Mouse (Mus musculus) liver, postnatal 0 days (tissue): ENCODE data around the gene Cbarp. TPM values are rescaled to one million over a fixed set of nuclear protein-coding genes. Genes with fewer than 3 reads are reported as not detected.

Experiments used
- ATAC-seq: fragments of 200-750 bp; cut with Nextera tagmentation; 2 replicates; pipeline ENCODE4 v1.8.0; 2017; ENCODE audit warnings: mild to moderate bottlenecking, moderate library complexity
- DNase-seq: peaks from one replicate; pipeline ENCODE4 v3.0.0-alpha.2; 2016
- H3K27ac ChIP-seq: fragments of 300-500 bp; sonication (generic); 2 replicates; pipeline ENCODE4 v1.5.1; 2014; ENCODE audit warnings: antibody characterized with exemption, moderate library complexity, mild to moderate bottlenecking, low read depth
- H3K27me3 ChIP-seq: fragments of 300-500 bp; sonication (generic); 2 replicates; pipeline ENCODE4 v1.6.1; 2014; ENCODE audit warnings: low read length, control low read depth, mixed read lengths; ENCODE audit not compliant: insufficient read depth
- H3K36me3 ChIP-seq: fragments of 300-500 bp; sonication (generic); replicated peaks from 2 replicates; pipeline ENCODE4 v1.6.1; 2014; ENCODE audit warnings: mild to moderate bottlenecking, control low read depth, low read length, moderate library complexity, mixed read lengths; ENCODE audit not compliant: insufficient read depth
- H3K4me1 ChIP-seq: fragments of 300-500 bp; sonication (generic); 2 replicates; pipeline ENCODE4 v1.6.1; 2014; ENCODE audit warnings: antibody characterized with exemption, mild to moderate bottlenecking, control low read depth; ENCODE audit not compliant: insufficient read depth
- H3K4me2 ChIP-seq: fragments of 300-500 bp; sonication (generic); 2 replicates; pipeline ENCODE4 v1.6.1; 2014; ENCODE audit warnings: low read depth, mild to moderate bottlenecking, low read length, moderate library complexity, mixed read lengths
- H3K4me3 ChIP-seq: fragments of 300-500 bp; sonication (generic); 2 replicates; pipeline ENCODE4 v1.5.1; 2014; ENCODE audit warnings: low read depth, low read length
- H3K9ac ChIP-seq: fragments of 300-500 bp; sonication (generic); replicated peaks from 2 replicates; pipeline ENCODE4 v1.6.1; 2014; ENCODE audit warnings: mild to moderate bottlenecking, moderate library complexity
- H3K9me3 ChIP-seq: fragments of 300-500 bp; sonication (generic); 2 replicates; pipeline ENCODE4 v1.6.1; 2016; ENCODE audit warnings: mild to moderate bottlenecking, control low read depth, low read length, mixed read lengths
- CTCF ChIP-seq: sonication (generic); IDR thresholded peaks from 2 replicates; pipeline ENCODE4 v1.5.1; 2016; ENCODE audit warnings: antibody characterized with exemption, low read depth
- EP300 ChIP-seq: IDR thresholded peaks from 2 replicates; pipeline ENCODE4 v1.6.1; 2016; ENCODE audit warnings: antibody characterized with exemption, low read depth, mild to moderate bottlenecking
- WGBS: fragments of 180-500 bp; shearing (Covaris S2); extraction: QIAGEN DNeasy Blood & Tissue Kit; methylation state at CpG from one replicate; pipeline ENCODE4 v1.1.7; 2014; ENCODE audit not compliant: insufficient replicate concordance; 5-methylcytosine and 5-hydroxymethylcytosine counted together
- polyA plus RNA-seq: library from polyadenylated mRNA; unstranded; fragments of >200 nt; fragmentation: Nextera tagmentation; extraction: Ambion mirVana; gene quantifications from 2 replicates; pipeline ENCODE4 v1.2.1, GENCODE M21; 2015

Gene Cbarp
- polyA plus RNA-seq, 1 experiment from 2014 or later: 0.18 TPM

GRCm38 (mm10) chr10:80161522-80162242 lies 21.0 kb upstream of the Cbarp start:
- no peak for TF ChIP-seq CTCF
- no peak for TF ChIP-seq EP300
- peak overlapping the region; percentile 58 for H3K4me3 ChIP-seq
- peaks cover 83% of the 10 kb centered on the region for H3K4me1 ChIP-seq
- H3K27ac ChIP-seq: peak overlapping the region; percentile 97
- DNase-seq: peak; percentile 62
- H3K4me2 ChIP-seq: peak overlapping the region; percentile 89
- peaks cover 10% of the 10 kb centered on the region for H3K36me3 ChIP-seq
- H3K9ac ChIP-seq: peak overlapping the region; percentile 75
- ATAC-seq: peak; percentile 9; the same call in 1 of the 2 replicates
- no peaks in the 10 kb centered on the region for H3K27me3 ChIP-seq
- H3K9me3 ChIP-seq: no peaks in the 10 kb centered on the region
- 23% methylated on average over 5 of the region's 7 CpGs for WGBS

GRCm38 (mm10) chr10:80160455-80161371 lies 20.1 kb upstream of the Cbarp start:
- 2% methylated on average over 31 of the region's 33 CpGs for WGBS
- ATAC-seq: peak; percentile 37
- peaks cover 84% of the 10 kb centered on the region for H3K4me1 ChIP-seq

GRCm38 (mm10) chr10:80159561-80160454 lies 19.2 kb upstream of the Cbarp start:
- peaks cover 29% of the 10 kb centered on the region for H3K36me3 ChIP-seq
- H3K9me3 ChIP-seq: no peaks in the 10 kb centered on the region
- H3K4me2 ChIP-seq: peak overlapping the region; percentile 89
- no peaks in the 10 kb centered on the region for H3K27me3 ChIP-seq
- H3K4me3 ChIP-seq: peak overlapping the region; percentile 58
- under 1% methylated on average over 55 of the region's 55 CpGs for WGBS
- H3K9ac ChIP-seq: peak overlapping the region; percentile 53; the same call in 1 of the 2 replicates
- H3K27ac ChIP-seq: peak overlapping the region; percentile 97
- DNase-seq (peak; percentile 98), ATAC-seq (peak; percentile 82)
- TF ChIP-seq EP300 (no peak), CTCF (0 out of 2 replicates have a peak, but pooled peaks have one; percentile 3)
- H3K4me1 ChIP-seq: peaks cover 83% of the 10 kb centered on the region

More at GRCm38 (mm10) chr10:80160455-80161371, 20.1 kb upstream of the Cbarp start:
- H3K9ac ChIP-seq: peak overlapping the region; percentile 75
- H3K9me3 ChIP-seq: no peaks in the 10 kb centered on the region
- peak overlapping the region; percentile 97 for H3K27ac ChIP-seq
- TF ChIP-seq CTCF (no peak; the same call in 1 of the 2 replicates), EP300 (peak; percentile 14; the same call in 1 of the 2 replicates)
- peaks cover 20% of the 10 kb centered on the region for H3K36me3 ChIP-seq
- no peaks in the 10 kb centered on the region for H3K27me3 ChIP-seq
- H3K4me2 ChIP-seq: peak overlapping the region; percentile 89
- H3K4me3 ChIP-seq: peak overlapping the region; percentile 58
- peak; percentile 92 for DNase-seq

GRCm38 (mm10) chr10:80159021-80159560 lies 18.5 kb upstream of the Cbarp start:
- H3K36me3 ChIP-seq: peaks cover 36% of the 10 kb centered on the region
- H3K27me3 ChIP-seq: no peaks in the 10 kb centered on the region
- TF ChIP-seq CTCF: no peak
- no peak for TF ChIP-seq EP300
- DNase-seq (peak; percentile 59), ATAC-seq (no peak; the same call in 1 of the 2 replicates)
- WGBS: 10% methylated on average over 12 of the region's 12 CpGs
- H3K9me3 ChIP-seq: no peaks in the 10 kb centered on the region
- peak overlapping the region; percentile 92 for H3K27ac ChIP-seq
- H3K4me2 ChIP-seq: peak overlapping the region; percentile 89
- peak overlapping the region; percentile 58 for H3K4me3 ChIP-seq
- H3K9ac ChIP-seq: peak overlapping the region; percentile 53; the same call in 1 of the 2 replicates
- H3K4me1 ChIP-seq: peaks cover 81% of the 10 kb centered on the region

- Histone ChIP-seq H3K4me3 (peak overlapping the region; percentile 58; the same call in 1 of the 2 replicates), H3K4me1 (peaks cover 81% of the 10 kb centered on the region), H3K27ac (peak overlapping the region; percentile 92), H3K27me3 (no peaks in the 10 kb centered on the region), H3K4me2 (peak overlapping the region; percentile 89), H3K9ac (peak overlapping the region; percentile 53), H3K36me3 (peaks cover 42% of the 10 kb centered on the region), H3K9me3 (no peaks in the 10 kb centered on the region)
- DNase-seq (peak; percentile 82), ATAC-seq (no peak)
- TF ChIP-seq EP300 (0 out of 2 replicates have a peak, but pooled peaks have one; percentile 23), CTCF (no peak)
- 7% methylated on average over 18 of the region's 18 CpGs for WGBS
Measured at GRCm38 (mm10) chr10:80158307-80158986, 17.8 kb upstream of the Cbarp start.
